Mouse (Mus musculus) kidney, embryonic 15.5 days (tissue): ENCODE results near the gene Tmem29. TPM values are rescaled to one million over a fixed set of nuclear protein-coding genes. Genes with fewer than 3 reads are reported as not detected.

Experiments
- ATAC-seq: fragments of 200-750 bp; cut with Nextera tagmentation; replicated peaks from 2 replicates; pipeline ENCODE4 v1.8.0; 2017; ENCODE audit warnings: moderate TSS enrichment; ENCODE audit not compliant: low FRiP score
- H3K27ac ChIP-seq: fragments of 300-500 bp; sonication (generic); 2 replicates; pipeline ENCODE4 v1.5.1; 2015; ENCODE audit warnings: mild to moderate bottlenecking, inconsistent platforms
- H3K27me3 ChIP-seq: fragments of 300-500 bp; sonication (generic); 2 replicates; pipeline ENCODE4 v1.6.1; 2015; ENCODE audit warnings: inconsistent platforms
- H3K36me3 ChIP-seq: fragments of 300-500 bp; sonication (generic); 2 replicates; pipeline ENCODE4 v1.6.1; 2015; ENCODE audit warnings: inconsistent platforms
- H3K4me1 ChIP-seq: fragments of 300-500 bp; sonication (generic); 2 replicates; pipeline ENCODE4 v1.6.1; 2015; ENCODE audit warnings: inconsistent platforms
- H3K4me2 ChIP-seq: fragments of 300-500 bp; sonication (generic); 2 replicates; pipeline ENCODE4 v1.6.1; 2015; ENCODE audit warnings: moderate library complexity, mild to moderate bottlenecking, inconsistent platforms
- H3K4me3 ChIP-seq: fragments of 300-500 bp; sonication (generic); replicated peaks from 2 replicates; pipeline ENCODE4 v1.5.1; 2015; ENCODE audit warnings: mild to moderate bottlenecking, inconsistent platforms
- H3K9ac ChIP-seq: fragments of 300-500 bp; sonication (generic); 2 replicates; pipeline ENCODE4 v1.6.1; 2015; ENCODE audit warnings: mild to moderate bottlenecking, inconsistent platforms
- H3K9me3 ChIP-seq: fragments of 300-500 bp; sonication (generic); replicated peaks from 2 replicates; pipeline ENCODE4 v1.6.1; 2016; ENCODE audit warnings: inconsistent platforms
- WGBS: fragments of 180-500 bp; shearing (Covaris S2); methylation state at CpG from one replicate; pipeline ENCODE4 v1.1.7; 2015; ENCODE audit warnings: mixed read lengths; 5-methylcytosine and 5-hydroxymethylcytosine counted together
- polyA plus RNA-seq: library from polyadenylated mRNA; unstranded; fragments of >200 nt; fragmentation: Nextera tagmentation; extraction: Ambion mirVana; gene quantifications from 2 replicates; pipeline ENCODE4 v1.2.1, GENCODE M21; 2015

Gene Tmem29
- polyA plus RNA-seq, 1 experiment from 2014 or later = 33.7 TPM

DNA sequence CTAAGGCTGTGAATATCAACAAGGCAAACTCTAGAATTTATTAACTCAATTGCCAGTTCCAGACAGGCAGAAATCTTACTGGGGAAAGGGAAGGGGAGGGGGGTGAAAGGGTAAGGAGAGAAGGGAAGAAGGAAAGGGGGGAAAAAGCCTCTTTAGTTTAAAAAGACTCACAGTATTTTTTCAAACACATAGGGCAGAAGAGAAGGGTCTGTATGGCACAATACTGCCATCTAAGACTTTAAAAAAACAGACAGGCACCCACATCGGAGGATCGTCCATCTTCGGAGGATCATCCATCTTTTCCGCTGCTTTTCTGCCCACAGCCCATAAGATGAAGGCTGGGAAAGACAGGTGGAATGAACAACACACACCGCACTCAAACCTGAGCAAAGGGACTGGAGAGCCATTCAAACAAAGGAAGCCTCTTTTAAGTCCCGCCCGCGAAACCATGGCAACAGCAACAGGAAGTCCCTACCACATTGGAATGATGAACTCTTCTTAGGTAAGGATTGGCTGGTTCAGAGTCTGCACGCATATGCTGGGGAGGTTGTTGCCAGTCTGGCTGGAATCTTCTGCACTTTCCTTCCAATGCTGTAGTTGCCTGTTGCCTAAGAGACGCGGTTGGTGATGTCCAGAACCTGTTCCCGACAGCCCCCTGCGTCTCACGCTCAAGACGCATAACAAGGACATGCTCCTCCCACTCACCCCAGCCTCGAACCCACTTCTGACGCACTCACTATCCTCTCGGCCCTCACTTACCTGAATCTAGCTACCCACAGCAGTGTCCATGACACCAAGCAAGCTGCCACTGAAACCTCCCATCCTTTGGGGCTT, 18.2 kb downstream of the Tmem29 start:
- no peaks in the 10 kb centered on the region for H3K4me1 ChIP-seq
- no peaks in the 10 kb centered on the region for H3K9me3 ChIP-seq
- peak overlapping the region; percentile 84 for H3K27ac ChIP-seq
- H3K27me3 ChIP-seq = no peaks in the 10 kb centered on the region
- peak; percentile 96 for ATAC-seq
- peak overlapping the region; percentile 60 for H3K4me2 ChIP-seq
- H3K36me3 ChIP-seq = no peaks in the 10 kb centered on the region
- WGBS = 22% methylated on average over 18 of the region's 18 CpGs
- H3K9ac ChIP-seq = 0 out of 2 replicates have a peak overlapping the region, but pooled peaks have one; percentile 23
- peak overlapping the region; percentile 46 for H3K4me3 ChIP-seq

DNA sequence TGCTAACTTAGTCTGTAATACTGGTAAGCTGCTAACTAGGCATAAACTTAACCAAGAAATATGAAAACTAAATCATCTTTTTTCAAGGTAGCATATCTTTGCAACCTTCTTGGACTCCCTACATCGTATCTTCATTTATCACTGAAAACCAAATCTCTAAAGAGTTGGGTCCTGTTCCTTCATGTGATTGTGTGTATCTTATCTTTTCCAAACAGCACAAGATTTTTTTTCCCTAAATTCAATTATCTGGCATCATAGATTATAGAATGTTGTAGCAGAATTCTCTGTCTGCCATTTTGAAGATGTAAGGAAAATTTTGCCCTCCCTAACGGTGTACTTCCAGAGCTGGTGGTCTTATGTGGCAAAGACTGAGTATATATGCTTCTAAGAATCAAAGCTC, 22.6 kb downstream of the Tmem29 start:
- Histone ChIP-seq H3K4me2 (no peak overlapping the region), H3K4me1 (no peaks in the 10 kb centered on the region), H3K27me3 (no peaks in the 10 kb centered on the region), H3K4me3 (no peak overlapping the region), H3K36me3 (no peaks in the 10 kb centered on the region), H3K9ac (no peak overlapping the region), H3K9me3 (no peaks in the 10 kb centered on the region), H3K27ac (no peak overlapping the region)
- WGBS = 94% methylated on average over 2 of the region's 2 CpGs
- ATAC-seq = no peak

DNA sequence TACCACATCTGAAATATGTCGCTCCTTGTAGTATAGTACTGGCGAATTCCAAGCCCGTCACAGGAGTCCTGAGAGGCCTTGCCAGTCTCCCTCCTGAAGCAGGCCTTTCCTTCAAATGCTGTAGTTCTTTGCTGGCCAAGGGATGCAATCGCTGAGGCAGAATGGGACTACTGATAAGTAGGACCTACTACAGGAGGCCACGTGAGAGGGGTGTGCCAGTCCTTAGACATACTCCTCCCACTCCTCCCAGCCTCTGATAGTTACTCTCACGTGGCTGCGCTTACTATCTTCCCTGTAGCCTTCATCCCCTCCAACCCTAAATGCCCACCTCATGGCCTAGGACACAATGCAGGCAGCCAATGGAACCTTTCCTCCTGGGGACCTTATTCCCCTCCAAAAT, 23.6 kb downstream of the Tmem29 start:
- Histone ChIP-seq H3K4me2 (no peak overlapping the region), H3K36me3 (no peaks in the 10 kb centered on the region), H3K27me3 (no peaks in the 10 kb centered on the region), H3K4me3 (no peak overlapping the region), H3K9ac (no peak overlapping the region), H3K9me3 (no peaks in the 10 kb centered on the region), H3K4me1 (no peaks in the 10 kb centered on the region), H3K27ac (no peak overlapping the region)
- ATAC-seq = no peak
- 85% methylated on average over 7 of the region's 7 CpGs for WGBS

DNA sequence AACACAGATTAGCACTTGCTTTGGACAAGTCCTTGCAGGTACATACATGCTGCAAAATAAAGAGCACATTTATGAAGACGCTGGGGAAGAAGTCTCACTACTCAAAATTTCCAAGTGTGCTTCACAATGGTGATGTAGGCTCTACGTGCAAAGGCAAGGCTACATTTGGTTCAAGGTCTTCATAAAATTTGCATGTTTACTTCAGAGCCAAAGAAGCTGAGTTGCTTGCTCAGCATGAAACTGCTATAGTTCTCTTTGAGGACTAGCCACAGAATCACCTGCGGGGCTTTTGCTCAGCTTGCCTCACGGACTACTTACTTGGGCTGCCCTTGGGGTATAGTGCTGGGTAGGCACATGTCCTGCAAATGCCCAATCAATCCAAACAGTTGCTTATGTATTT, 45.4 kb downstream of the Tmem29 start:
- no peaks in the 10 kb centered on the region for H3K9me3 ChIP-seq
- WGBS = 97% methylated on average over 4 of the region's 4 CpGs
- H3K4me1 ChIP-seq = no peaks in the 10 kb centered on the region
- ATAC-seq = no peak
- no peak overlapping the region for H3K27ac ChIP-seq
- no peaks in the 10 kb centered on the region for H3K36me3 ChIP-seq
- H3K4me2 ChIP-seq = no peak overlapping the region
- no peak overlapping the region for H3K9ac ChIP-seq
- H3K4me3 ChIP-seq = no peak overlapping the region
- no peaks in the 10 kb centered on the region for H3K27me3 ChIP-seq

Other genes starting within 250 kb of the Tmem29 start
- gene Alas2, start 88.2 kb upstream of the Tmem29 start, polyA plus RNA-seq = 70.4 and 86.5 TPM in 2 replicates
- gene Pfkfb1, start 129.1 kb upstream of the Tmem29 start, polyA plus RNA-seq = 5.4 and 5.5 TPM in 2 replicates
- gene Apex2, start 130.7 kb upstream of the Tmem29 start, polyA plus RNA-seq = 21.6 and 22.9 TPM in 2 replicates
- gene Tro, start 198.4 kb upstream of the Tmem29 start, polyA plus RNA-seq = 21.9 and 22.4 TPM in 2 replicates